Mouse (Mus musculus) lung, embryonic 16.5 days (tissue): ENCODE data around the gene Cyp17a1. TPM values are rescaled to one million over a fixed set of nuclear protein-coding genes. Genes with fewer than 3 reads are reported as not detected.

Source experiments
- ATAC-seq: fragments of 200-750 bp; cut with Nextera tagmentation; 2 replicates; pipeline ENCODE4 v1.8.0; 2017; ENCODE audit warnings: low read depth, mild to moderate bottlenecking, moderate library complexity
- H3K27ac ChIP-seq: fragments of 300-500 bp; sonication (generic); 2 replicates; pipeline ENCODE4 v1.5.1; 2014; ENCODE audit warnings: mild to moderate bottlenecking, control low read depth, low read length
- H3K27me3 ChIP-seq: fragments of 300-500 bp; sonication (generic); 2 replicates; pipeline ENCODE4 v1.6.1; 2014; ENCODE audit warnings: low read depth, low read length, mixed read lengths; ENCODE audit not compliant: control insufficient read depth, insufficient read depth
- H3K36me3 ChIP-seq: fragments of 300-500 bp; sonication (generic); 2 replicates; pipeline ENCODE4 v1.6.1; 2014; ENCODE audit warnings: low read length; ENCODE audit not compliant: control insufficient read depth, insufficient read depth
- H3K4me1 ChIP-seq: fragments of 300-500 bp; sonication (generic); replicated peaks from 2 replicates; pipeline ENCODE4 v1.6.1; 2014; ENCODE audit warnings: low read length, mixed read lengths; ENCODE audit not compliant: control insufficient read depth, insufficient read depth
- H3K4me2 ChIP-seq: fragments of 300-500 bp; sonication (generic); 2 replicates; pipeline ENCODE4 v1.6.1; 2014; ENCODE audit warnings: low read depth, low read length, control low read depth
- H3K4me3 ChIP-seq: fragments of 300-500 bp; sonication (generic); 2 replicates; pipeline ENCODE4 v1.5.1; 2014; ENCODE audit warnings: mild to moderate bottlenecking, low read length, control low read depth
- H3K9ac ChIP-seq: fragments of 300-500 bp; sonication (generic); 2 replicates; pipeline ENCODE4 v1.6.1; 2014; ENCODE audit warnings: low read length, control low read depth
- H3K9me3 ChIP-seq: fragments of 300-500 bp; sonication (generic); 2 replicates; pipeline ENCODE4 v1.6.1; 2016; ENCODE audit warnings: low read length; ENCODE audit not compliant: control insufficient read depth
- WGBS: fragments of 180-500 bp; shearing (Covaris S2); extraction: QIAGEN DNeasy Blood & Tissue Kit; methylation state at CpG from one replicate; pipeline ENCODE4 v1.1.7; 2014; 5-methylcytosine and 5-hydroxymethylcytosine counted together
- polyA plus RNA-seq: library from polyadenylated mRNA; unstranded; fragments of >200 nt; fragmentation: Nextera tagmentation; extraction: Ambion mirVana; gene quantifications from 2 replicates; pipeline ENCODE4 v1.2.1, GENCODE M21; 2015

Gene Cyp17a1
- polyA plus RNA-seq, 1 experiment from 2014 or later: 0.09 TPM

GRCm38 (mm10) chr19:46623790-46624772 lies 48.9 kb downstream of the Cyp17a1 start:
- Histone ChIP-seq H3K27me3 (no peaks in the 10 kb centered on the region), H3K36me3 (no peaks in the 10 kb centered on the region; the same call in 1 of the 2 replicates), H3K9me3 (no peaks in the 10 kb centered on the region), H3K27ac (peak overlapping the region; percentile 94), H3K4me1 (peaks cover 75% of the 10 kb centered on the region), H3K4me2 (peak overlapping the region; percentile 63), H3K4me3 (peak overlapping the region; percentile 44), H3K9ac (peak overlapping the region; percentile 53)
- peak; percentile 78 for ATAC-seq
- whole genome bisulfite sequencing: 12% methylated on average over 19 of the region's 19 CpGs

- H3K4me1 ChIP-seq: peaks cover 75% of the 10 kb centered on the region
- H3K9me3 ChIP-seq: no peaks in the 10 kb centered on the region
- H3K27ac ChIP-seq: peak overlapping the region; percentile 94
- H3K4me2 ChIP-seq: peak overlapping the region; percentile 63
- no peaks in the 10 kb centered on the region for H3K27me3 ChIP-seq
- peak overlapping the region; percentile 44 for H3K4me3 ChIP-seq
- ATAC-seq: peak; percentile 78
- no peaks in the 10 kb centered on the region; the same call in 1 of the 2 replicates for H3K36me3 ChIP-seq
- WGBS: 2% methylated on average over 16 of the region's 16 CpGs
- peak overlapping the region; percentile 53 for H3K9ac ChIP-seq
Observed at GRCm38 (mm10) chr19:46623194-46623667, 49.7 kb downstream of the Cyp17a1 start.

- Histone ChIP-seq H3K36me3 (no peaks in the 10 kb centered on the region; the same call in 1 of the 2 replicates), H3K27me3 (no peaks in the 10 kb centered on the region), H3K4me2 (peak overlapping the region; percentile 63), H3K4me3 (peak overlapping the region; percentile 44), H3K9me3 (no peaks in the 10 kb centered on the region), H3K4me1 (peaks cover 77% of the 10 kb centered on the region), H3K9ac (peak overlapping the region; percentile 53), H3K27ac (peak overlapping the region; percentile 94)
- 18% methylated on average over 12 of the region's 12 CpGs for whole genome bisulfite sequencing
- ATAC-seq: no peak
Observed at GRCm38 (mm10) chr19:46622659-46623193, 50.2 kb downstream of the Cyp17a1 start.

DNA sequence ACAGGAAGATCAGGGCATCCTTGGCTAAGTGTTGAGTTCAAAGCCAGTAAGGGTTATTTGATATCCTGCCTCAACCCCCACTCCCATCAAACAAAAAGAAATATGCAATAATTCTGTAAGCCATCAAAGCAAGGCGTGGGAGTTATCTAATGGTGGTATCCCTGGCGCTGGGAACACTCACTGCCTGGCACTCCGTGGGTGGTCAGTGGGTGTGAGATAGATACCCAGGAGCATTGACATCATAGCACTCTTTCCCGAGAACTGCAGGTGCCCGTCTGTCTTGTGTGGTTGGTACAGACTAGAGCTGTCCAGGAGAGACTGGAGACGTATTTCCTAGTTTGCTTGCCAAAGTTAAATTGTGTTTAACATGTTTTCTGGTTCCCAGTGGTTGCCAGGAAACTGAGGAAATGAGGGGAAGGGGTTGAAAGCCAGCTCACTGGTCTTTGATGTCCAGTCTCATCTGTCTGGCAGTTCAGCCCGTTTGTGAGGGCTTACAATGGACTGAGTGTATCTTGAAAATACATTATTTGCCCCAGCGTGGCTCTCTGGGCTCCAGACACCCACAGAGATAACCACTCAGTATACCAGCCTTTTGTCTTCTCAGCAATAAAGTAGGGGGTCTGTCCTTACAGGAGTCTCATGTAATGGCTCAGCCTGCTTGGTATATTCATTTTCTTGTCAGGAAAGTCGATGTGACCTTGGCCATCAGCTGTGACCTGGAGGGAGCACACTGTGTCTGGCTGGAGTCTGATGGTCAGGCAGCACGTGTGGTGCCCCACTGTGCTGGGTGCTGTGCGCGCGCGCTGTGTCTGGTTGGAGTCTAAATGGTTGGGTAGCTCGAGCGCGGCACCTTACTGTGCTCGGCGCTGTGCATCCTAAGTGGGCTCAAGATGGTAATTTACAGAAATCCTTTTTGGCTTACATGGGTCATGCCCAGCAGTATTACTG lies 51.5 kb downstream of the Cyp17a1 start:
- no peaks in the 10 kb centered on the region for H3K27me3 ChIP-seq
- H3K9ac ChIP-seq: no peak overlapping the region
- H3K4me2 ChIP-seq: no peak overlapping the region
- 63% methylated on average over 19 of the region's 19 CpGs for WGBS
- H3K4me1 ChIP-seq: peaks cover 71% of the 10 kb centered on the region
- no peak overlapping the region for H3K4me3 ChIP-seq
- no peak for ATAC-seq
- peak overlapping the region; percentile 69 for H3K27ac ChIP-seq
- H3K36me3 ChIP-seq: no peaks in the 10 kb centered on the region; the same call in 1 of the 2 replicates
- H3K9me3 ChIP-seq: no peaks in the 10 kb centered on the region

DNA sequence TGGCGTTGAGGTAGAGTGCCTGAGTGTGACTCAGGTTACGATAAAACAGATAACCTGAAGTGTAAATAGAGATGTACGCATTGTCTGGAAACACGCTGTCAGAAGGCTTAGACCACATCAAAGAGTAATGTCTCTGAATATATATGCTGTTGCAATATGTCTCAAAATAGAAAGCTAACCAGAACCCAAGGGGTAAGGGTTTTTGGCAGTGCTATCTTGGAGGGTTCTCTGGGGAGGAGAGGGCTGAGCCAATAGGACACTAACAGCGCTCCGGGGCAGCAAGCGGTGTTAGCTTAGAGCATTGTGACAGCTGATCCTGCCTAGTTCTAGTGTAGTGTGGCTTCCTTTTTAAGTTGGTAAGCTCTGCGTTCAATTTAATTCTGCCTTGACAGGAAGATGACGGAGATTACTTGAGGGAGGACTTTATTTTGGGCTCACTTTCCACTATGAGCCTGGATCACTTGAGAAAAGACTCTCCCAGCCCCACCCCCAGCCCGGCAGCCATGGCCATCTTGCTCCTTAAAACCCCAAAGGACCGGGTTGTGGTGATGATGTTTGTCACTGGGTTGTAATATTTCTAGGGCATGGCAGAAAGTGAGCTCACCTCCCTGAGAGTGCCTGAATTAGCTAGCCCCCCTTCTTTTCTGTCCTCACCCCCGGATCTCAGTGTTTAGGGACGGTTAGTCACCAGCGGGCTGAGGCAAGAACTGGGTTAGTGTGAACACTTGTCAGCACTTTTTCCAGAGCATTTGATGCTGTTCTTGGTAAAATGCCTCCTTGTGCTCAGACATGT lies 52.8 kb downstream of the Cyp17a1 start:
- no peak overlapping the region for H3K4me3 ChIP-seq
- no peaks in the 10 kb centered on the region for H3K36me3 ChIP-seq
- peak; percentile 26 for ATAC-seq
- no peak overlapping the region for H3K4me2 ChIP-seq
- WGBS: 53% methylated on average over 14 of the region's 14 CpGs
- H3K27me3 ChIP-seq: no peaks in the 10 kb centered on the region
- H3K4me1 ChIP-seq: peaks cover 65% of the 10 kb centered on the region
- H3K27ac ChIP-seq: peak overlapping the region; percentile 69
- H3K9ac ChIP-seq: peak overlapping the region; percentile 14; the same call in 1 of the 2 replicates
- H3K9me3 ChIP-seq: no peaks in the 10 kb centered on the region

GRCm38 (mm10) chr19:46619518-46619917 lies 53.5 kb downstream of the Cyp17a1 start:
- no peak for ATAC-seq

GRCm38 (mm10) chr19:46619001-46619400 lies 54.0 kb downstream of the Cyp17a1 start:
- WGBS: 41% methylated on average over 19 of the region's 19 CpGs
- ATAC-seq: no peak
- Histone ChIP-seq H3K9me3 (no peaks in the 10 kb centered on the region), H3K4me3 (no peak overlapping the region), H3K4me2 (no peak overlapping the region), H3K4me1 (peaks cover 55% of the 10 kb centered on the region), H3K9ac (no peak overlapping the region), H3K27ac (peak overlapping the region; percentile 20; the same call in 1 of the 2 replicates), H3K36me3 (no peaks in the 10 kb centered on the region), H3K27me3 (no peaks in the 10 kb centered on the region)

More at GRCm38 (mm10) chr19:46619518-46619917, 53.5 kb downstream of the Cyp17a1 start:
- H3K4me2 ChIP-seq: no peak overlapping the region
- H3K36me3 ChIP-seq: no peaks in the 10 kb centered on the region
- no peaks in the 10 kb centered on the region for H3K9me3 ChIP-seq
- 85% methylated on average over 6 of the region's 6 CpGs for WGBS
- no peak overlapping the region for H3K4me3 ChIP-seq
- no peaks in the 10 kb centered on the region for H3K27me3 ChIP-seq
- H3K9ac ChIP-seq: peak overlapping the region; percentile 9; the same call in 1 of the 2 replicates
- peaks cover 59% of the 10 kb centered on the region for H3K4me1 ChIP-seq
- H3K27ac ChIP-seq: peak overlapping the region; percentile 69

GRCm38 (mm10) chr19:46618322-46618721 lies 54.6 kb downstream of the Cyp17a1 start:
- Histone ChIP-seq H3K27ac (no peak overlapping the region), H3K36me3 (no peaks in the 10 kb centered on the region), H3K4me3 (no peak overlapping the region), H3K9ac (no peak overlapping the region), H3K9me3 (no peaks in the 10 kb centered on the region), H3K27me3 (no peaks in the 10 kb centered on the region), H3K4me2 (no peak overlapping the region), H3K4me1 (peaks cover 50% of the 10 kb centered on the region)
- ATAC-seq: no peak
- 43% methylated on average over 9 of the region's 9 CpGs for WGBS
